Mouse (Mus musculus) common myeloid progenitor, adult 5-6 weeks (primary cell): Measurements from ENCODE around the gene Gm20716. TPM values are rescaled to one million over a fixed set of nuclear protein-coding genes. Genes with fewer than 3 reads are reported as not detected.

ENCODE experiments used
- ATAC-seq: replicated peaks from 2 replicates; pipeline ENCODE4 v1.8.0; 2016; ENCODE audit warnings: low read depth, mild to moderate bottlenecking, moderate TSS enrichment, inconsistent platforms; ENCODE audit not compliant: poor library complexity, severe bottlenecking
- total RNA-seq: library from RNA; stranded (forward); fragments of 200-1000, 187-1606 nt; gene quantifications from 2 replicates; pipeline ENCODE4 v1.2.3, GENCODE M21; 2017

Gene Gm20716
- total RNA-seq, result 68.1 and 68.7 TPM in 2 replicates

GRCm38 (mm10) chr2:168230026-168230728 lies at the start of gene Gm20716, which contains the start of the genes Dpm1 and Mocs3:
Gene Gm20716, minus strand, starts transcription at chr2:168230364.
Gene Dpm1, minus strand, starts transcription at chr2:168230591.
Gene Mocs3, plus strand, starts transcription at chr2:168230622.
- ATAC-seq, result peak; percentile 82

DNA sequence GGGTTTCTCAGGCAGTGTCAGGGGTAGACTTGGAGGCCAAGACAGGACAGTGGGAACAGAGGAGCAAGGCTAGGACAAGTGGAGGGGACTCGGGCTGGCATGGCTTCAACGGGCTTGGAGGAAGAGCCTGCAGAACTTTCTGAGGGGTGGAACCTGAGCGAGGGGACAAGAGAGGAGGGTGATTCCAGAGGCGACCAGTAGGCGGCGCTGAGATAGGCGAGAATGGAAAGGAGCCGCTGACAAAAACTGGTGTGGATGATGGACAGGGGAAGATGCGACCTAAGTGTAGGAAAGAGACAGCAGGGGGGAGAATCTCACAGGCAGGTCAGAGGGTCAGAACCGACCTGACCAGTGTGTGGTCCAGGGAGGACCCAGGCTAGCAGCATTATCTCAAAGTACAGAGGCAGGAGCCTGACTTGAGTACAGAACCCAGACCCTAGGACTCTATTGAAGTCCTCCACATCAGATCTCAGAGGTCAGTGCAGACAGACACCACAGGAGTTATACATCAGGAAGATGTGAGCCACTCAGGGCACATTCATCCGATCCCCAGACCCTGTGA lies 44.3 kb upstream of the Gm20716 start:
- peak; percentile 59 for ATAC-seq

DNA sequence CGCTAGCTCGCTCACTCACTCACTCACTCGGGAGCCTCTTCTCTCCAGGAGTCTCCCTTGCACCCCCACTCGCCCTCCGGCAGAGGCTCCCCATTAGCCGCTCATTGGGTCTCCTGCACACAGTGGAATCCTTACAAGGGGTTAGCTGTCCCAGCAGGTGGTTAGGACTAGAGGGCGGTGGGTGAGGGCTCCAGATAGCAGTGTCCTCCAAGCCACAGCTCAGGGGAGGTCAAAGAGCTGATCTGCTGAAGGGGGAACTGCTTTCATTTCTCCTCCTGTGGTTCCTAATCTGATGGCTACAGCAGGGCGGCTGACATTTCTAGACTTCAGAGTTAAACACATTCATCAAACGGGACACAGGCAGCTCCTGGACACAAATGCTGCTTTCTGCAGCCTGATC lies 43.2 kb upstream of the Gm20716 start:
- peak; percentile 86 for ATAC-seq

- 0 out of 2 replicates have a peak, but pooled peaks have one; percentile 19 for ATAC-seq
Measured at GRCm38 (mm10) chr2:168268033-168268432, 37.9 kb upstream of the Gm20716 start.

DNA sequence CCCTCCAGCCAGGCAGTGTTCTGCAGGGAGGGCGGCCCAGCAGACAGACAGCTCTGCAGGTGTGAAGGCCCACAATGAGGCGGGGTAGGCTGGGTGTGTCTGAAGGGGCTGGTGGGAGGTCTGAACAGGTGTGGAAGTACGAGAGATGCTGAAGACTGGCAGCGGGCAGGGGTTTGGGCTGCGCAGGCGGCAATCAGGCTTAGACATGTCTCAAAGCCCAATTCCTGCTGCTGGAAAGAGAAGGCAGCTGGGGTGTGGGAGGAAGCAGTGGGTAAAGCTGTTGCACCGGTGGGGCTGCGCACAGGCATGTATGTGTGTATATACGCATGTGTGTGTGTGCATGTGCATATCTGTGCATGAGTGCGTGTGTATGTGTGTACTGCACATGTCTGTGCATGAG lies 30.7 kb upstream of the Gm20716 start:
- no peak for ATAC-seq

GRCm38 (mm10) chr2:168260124-168260523 lies 30.0 kb upstream of the Gm20716 start:
- ATAC-seq, result peak; percentile 30; the same call in 1 of the 2 replicates

GRCm38 (mm10) chr2:168259046-168259445 lies 28.9 kb upstream of the Gm20716 start:
- no peak for ATAC-seq

DNA sequence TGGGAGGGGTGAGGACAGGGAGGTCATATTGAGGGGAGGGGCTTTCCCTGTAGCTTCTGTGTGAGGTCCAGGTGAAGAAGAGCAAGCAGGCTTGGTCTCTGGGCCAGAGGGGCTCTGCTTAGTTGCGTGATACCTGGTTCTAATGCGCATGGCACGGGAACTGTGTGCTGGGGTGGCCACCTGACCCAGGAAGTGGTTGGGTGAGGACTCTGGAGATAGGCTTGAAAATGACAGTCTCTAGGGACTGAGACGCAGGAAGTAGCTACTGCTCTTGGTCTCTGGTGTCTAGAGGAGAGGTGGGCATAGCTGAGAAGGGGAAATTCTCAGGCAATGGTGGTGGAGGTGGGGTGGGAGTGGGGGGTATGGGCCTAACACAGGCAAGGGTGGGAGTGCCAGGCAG lies 27.0 kb upstream of the Gm20716 start:
- 0 out of 2 replicates have a peak, but pooled peaks have one; percentile 17 for ATAC-seq

GRCm38 (mm10) chr2:168256506-168256905 lies 26.3 kb upstream of the Gm20716 start:
- ATAC-seq, result no peak

DNA sequence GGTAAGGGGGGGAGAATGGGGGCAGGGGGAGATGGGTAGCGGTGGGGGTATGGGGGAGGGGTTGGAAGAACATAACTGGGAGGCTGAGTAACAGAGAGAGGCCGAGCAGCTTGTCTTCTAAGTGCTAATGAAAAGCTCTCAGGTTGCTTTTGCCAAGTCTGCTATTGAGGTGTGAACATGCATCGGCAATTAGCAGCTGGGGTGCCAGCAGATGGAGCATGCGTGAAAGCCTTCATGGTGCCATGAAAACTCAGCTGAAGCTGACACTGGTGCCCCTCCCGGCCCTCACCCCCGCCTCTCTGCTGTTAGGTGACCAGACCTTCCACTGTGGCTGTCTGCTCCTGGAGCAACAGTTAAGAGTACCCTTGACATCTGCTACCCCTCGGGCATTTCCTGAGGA lies 23.7 kb upstream of the Gm20716 start:
- ATAC-seq, result no peak

DNA sequence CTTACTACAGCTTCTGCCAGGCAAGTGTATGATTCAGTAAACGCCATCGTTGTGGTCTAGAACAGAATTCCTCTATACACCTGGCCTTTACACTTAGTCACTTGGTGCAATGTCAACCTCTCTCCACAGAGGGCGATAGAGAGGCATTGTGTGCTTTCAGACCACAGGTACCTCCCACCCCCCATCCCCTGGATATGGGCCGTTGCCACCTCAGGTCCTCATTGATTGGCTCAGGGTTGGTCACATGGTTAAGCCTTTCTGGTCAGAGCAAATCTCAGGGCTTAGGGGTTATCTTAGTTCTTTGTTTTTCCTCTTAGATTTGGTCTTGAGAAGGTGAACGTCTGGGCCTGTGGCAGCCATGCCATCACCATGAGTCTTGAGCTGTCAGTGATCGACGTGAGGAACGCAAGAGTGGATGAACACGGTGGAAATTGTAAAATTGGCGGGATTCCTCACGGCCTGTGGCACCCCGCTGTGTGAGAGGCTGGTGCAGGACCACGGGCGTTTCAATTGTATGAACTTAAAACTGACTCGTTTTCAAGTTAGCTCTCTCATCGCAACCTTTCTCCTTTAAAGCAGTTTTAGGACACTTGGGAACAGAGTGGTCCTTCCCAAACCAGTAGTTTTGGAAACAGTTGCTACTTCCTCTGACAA lies 22.6 kb upstream of the Gm20716 start:
- ATAC-seq, result 0 out of 2 replicates have a peak, but pooled peaks have one; percentile 8

- ATAC-seq, result peak; percentile 57
Measured at GRCm38 (mm10) chr2:168250270-168250669, 20.1 kb upstream of the Gm20716 start.

DNA sequence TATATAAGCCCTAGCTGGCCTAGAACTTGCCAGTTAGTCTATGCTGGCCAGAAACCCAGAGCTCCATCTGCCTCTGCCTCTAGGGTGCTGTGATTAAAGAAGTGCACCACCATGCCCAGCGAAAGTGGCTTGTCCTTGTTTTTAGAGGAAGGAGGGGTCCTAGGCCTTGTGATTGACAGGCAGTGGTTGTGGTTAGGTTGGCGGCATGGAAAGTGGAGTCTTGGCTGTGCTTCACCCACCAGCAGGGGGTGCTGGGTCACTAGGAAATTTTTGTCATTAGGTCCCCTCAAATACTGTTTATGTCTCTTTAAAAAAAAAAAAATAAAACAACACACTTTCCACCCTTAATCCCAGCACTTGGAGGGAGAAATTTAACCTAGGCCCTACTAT lies 18.7 kb upstream of the Gm20716 start:
- peak; percentile 90 for ATAC-seq

- no peak for ATAC-seq
Measured at GRCm38 (mm10) chr2:168248167-168248855, 18.1 kb upstream of the Gm20716 start.

DNA sequence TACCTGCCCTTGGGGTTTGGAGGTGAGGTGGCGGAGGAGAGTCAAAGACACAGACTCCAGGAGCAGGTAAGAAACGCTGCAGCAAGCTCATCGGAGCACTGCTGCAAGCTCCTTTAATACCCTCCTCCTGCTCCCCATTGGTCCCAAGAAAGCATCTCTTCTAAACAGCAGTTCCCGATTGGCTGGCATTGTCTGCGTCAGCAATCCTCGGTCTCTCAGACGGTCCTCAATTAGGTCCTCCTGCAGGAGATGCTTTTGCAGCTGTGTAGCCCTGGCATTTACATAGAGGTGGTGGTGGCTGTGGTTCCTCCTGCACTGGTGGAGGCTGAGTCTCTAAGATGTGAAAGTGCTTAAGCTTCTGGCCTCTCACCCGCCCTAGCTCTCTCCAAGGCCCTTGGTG lies 15.4 kb upstream of the Gm20716 start:
- no peak for ATAC-seq

- no peak for ATAC-seq
Measured at GRCm38 (mm10) chr2:168243278-168243677, 13.1 kb upstream of the Gm20716 start.

DNA sequence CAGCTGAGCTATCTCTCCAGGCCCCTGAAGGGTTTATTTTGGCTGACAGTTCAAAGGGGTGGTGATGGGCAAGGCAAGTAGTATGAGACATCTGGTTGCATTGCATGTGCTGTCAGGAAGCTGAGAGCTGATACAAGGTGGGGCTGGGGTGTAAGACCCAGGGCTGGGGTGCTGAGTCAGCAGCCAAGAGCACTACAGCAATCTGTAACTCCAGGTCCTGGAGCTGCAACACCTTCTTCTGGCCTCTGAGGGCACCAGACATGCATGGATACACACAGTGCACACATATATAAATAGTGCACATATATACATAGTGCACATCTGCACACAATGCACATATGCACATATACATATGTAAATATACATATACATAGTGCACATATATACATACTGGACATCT lies 12.7 kb upstream of the Gm20716 start:
- no peak for ATAC-seq

DNA sequence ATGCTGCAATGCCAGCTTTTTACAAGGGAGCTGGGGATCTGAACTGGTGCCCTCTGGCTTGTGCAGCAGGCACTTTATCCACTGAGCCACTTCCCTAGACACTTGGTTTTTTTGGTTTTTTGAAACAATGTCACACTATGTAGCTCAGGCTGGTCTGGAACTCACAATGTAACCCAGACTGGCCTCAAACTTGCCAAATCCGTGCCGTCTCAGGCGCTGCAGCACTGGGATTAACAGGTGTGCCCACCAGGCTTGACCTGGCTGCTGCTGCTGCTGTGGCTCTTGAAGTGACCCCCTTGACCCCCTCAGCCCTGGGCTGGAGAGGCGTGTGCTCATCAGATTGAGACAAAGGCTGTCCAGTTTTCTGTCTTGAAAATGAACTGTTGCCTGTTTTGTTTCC lies 8.2 kb upstream of the Gm20716 start:
- no peak for ATAC-seq

DNA sequence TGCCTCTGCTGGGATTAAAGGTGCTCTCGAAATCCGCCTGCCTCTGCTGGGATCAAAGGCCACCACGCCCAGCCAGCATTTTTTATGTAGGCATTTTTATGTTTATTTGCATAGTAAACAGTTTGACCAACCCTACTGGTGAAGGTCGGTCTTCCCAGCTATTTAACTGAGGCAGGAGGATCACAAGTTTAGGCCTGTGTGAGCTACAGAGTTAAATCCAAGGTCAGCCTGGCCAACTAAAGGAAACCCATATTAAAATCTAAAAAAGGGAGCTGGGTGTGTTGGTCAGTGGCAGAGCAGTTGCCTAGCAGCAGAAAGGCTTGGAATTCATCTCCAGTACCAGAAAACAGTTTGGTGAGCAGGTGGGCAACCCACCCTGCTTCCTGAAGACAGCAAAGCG lies 3.1 kb upstream of the Gm20716 start:
- no peak for ATAC-seq

DNA sequence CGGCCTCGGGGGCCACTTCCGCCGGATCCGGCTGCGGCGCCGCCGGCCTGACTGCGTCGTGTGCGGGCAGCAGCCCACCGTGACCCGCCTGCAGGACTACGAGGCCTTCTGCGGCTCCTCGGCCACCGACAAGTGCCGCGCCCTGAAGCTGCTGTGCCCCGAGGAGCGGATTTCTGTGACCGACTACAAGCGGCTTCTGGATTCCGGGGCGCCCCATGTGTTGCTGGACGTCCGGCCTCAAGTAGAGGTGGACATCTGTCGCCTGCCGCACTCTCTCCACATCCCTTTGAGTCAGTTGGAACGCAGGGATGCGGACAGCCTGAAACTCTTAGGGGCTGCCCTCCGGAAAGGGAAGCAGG lies 1.3 kb upstream of the Gm20716 start:
- no peak for ATAC-seq
